Mouse (Mus musculus): ENCODE measurements around the gene Gm20605.
"Not testable (repeated sequence)": the region's sequence is repeated elsewhere in the genome, so short reads cannot be mapped to it uniquely, and the experiment has no call there.

The Gm20605 gene

DNA sequence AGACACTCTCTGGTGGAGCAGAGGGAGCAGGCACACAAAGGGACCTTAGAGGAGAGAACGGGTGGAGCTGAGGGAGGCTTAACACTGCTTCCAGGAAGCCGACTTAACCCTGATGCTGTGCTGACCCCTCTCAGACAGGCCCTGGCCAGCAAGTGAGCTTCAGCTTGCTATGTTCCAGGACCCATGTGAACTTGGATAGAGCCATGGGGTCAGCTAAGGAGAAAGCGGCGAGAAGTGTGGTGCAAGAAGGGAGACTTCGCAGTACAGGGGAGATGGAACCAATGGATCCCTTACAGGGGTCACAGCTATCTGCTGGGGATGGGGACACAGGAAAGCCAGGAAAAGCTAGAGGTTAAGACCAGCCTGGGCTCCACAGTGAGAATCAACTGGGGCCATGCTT is 15.9 kb upstream of the Gm20605 start:
- DNase-seq (ENCODE audit: low spot score in 2 of 2) = no peak

DNA sequence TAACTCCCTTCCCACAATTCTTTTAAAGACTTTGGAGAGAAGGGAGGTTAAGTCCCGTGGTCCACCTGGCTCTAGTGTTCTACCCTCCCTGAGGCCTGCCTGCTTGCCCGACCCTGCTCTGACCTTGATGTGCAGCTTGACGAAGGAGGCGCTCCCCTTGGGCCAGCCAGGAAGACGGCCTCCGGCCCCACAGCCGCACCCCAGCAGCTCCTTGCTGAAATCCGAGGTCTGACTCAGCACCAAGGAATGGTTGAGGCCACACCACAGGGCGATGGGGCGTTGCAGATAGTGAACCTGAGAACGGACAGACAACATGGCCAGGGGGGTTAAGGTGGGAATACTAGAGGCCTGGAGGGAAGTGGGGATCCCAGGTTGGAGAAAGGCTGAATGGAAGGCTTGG is 15.4 kb upstream of the Gm20605 start, which contains the start of gene Pcolce:
Gene Pcolce (minus strand): TSS at position 235 of the 400 bp plus-strand sequence.
- DNase-seq (ENCODE audit: low spot score in 2 of 2) = peak in 1 of 2 experiments; percentile 73

DNA sequence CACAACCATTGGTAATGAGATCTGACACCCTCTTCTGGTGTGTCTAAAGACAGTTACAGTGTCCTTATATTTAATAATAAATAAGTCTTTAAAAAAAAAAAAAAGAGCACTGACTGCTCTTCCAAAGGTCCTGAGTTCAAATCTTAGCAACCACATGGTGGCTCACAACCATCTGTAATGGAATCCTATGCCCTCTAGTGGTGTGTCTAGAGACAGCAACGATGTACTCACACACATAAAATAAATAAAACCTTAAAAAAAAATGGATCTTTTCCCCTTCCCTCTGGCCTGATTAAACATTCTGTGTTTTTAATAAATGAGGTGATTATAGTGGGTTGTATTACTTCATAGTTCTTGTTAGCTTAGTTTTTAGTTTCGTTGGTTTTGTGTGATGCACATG is 14.1 kb upstream of the Gm20605 start:
- DNase-seq (ENCODE audit: low spot score in 2 of 2) = not testable (repeated sequence)

DNA sequence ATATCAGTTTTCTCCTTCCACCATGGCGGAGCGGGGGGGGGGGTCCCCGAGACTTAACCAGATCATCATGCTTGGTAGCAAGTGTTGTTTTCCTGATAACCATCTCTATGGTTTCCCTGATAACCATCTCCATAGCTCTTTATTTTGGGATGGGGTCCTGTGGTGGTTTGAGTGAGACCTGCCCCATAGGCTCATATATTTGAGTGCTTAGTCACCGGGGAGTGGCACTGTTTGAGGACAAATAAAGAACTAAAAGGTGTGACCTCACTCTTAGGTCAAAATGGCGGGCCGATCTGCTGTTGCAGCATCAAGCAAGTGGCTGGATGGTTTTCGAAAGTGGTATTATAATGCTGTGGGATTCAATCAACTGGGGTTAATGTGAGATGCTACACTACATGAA is 13.6 kb upstream of the Gm20605 start:
- no peak for DNase-seq (ENCODE audit: low spot score in 2 of 2)

DNA sequence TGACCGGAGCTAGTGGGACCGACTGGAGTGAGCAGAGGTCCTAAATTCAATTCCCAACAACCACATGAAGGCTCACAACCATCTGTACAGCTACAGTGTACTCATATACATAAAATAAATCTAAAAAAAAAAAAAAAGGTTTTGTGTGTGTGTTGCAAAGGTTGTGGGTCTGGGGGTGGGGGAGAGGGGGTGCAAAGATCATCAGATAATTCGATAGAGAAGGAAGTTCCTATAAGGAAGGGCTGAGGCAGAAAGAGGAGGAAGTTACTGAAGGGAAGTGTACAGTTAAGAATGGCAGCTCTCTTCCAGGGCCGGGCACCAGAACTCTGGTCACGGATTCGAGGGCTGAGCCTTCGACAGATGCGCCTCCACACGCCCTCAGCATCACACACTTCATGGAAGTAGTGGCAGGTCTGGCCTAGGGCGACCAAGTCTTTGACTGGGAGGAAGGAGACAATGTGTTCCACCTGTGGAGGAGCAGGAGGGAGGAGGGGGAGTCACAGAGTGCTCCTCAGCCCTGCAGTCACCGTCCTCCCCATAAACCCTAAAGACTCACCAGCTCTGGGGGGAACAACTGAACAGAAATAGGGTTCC is 4.9 kb upstream of the Gm20605 start:
- DNase-seq (ENCODE audit: low spot score in 2 of 2) = no peak

DNA sequence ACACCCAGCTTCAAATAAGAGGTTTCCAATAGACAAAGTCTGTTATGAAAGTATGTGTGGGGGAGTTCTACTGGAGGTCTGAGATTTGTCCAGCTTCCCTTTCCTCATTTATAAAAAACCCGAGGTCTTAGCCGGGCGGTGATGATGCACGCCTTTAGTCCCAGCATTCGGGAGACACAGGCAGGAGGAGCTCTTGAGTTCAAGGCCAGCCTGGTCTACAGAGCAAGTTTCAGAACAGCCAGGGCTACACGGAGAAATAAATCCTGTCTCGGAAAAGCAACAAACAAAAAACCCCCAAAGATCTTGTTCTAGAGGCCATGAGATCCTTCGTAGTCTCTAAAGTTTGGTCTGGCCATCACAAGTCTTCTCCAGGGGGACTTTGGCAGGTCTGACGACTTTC is 984 bp upstream of the Gm20605 start:
- DNase-seq (ENCODE audit: low spot score in 2 of 2) = no peak

DNA sequence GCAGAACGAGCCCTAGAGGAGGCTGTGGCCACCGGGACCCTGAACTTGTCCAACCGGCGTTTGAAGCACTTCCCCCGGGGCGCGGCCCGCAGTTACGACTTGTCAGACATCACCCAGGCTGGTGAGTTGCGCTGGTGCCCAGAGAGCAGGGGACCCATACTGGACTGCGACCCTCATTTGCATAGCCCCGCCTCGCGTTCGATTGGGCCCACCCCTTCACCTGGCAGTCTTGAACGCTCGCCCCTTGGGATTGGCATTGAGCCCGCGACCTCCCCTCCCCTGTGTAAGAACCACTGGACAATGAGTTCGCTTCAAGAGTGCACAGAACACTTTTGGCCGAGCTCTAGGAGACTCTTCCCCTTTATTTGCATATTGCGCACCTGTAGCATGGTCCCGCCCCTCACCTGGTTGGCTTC is 339 bp downstream of the Gm20605 start:
- peak in 1 of 2 experiments; percentile 62 for DNase-seq (ENCODE audit: low spot score in 2 of 2)

DNA sequence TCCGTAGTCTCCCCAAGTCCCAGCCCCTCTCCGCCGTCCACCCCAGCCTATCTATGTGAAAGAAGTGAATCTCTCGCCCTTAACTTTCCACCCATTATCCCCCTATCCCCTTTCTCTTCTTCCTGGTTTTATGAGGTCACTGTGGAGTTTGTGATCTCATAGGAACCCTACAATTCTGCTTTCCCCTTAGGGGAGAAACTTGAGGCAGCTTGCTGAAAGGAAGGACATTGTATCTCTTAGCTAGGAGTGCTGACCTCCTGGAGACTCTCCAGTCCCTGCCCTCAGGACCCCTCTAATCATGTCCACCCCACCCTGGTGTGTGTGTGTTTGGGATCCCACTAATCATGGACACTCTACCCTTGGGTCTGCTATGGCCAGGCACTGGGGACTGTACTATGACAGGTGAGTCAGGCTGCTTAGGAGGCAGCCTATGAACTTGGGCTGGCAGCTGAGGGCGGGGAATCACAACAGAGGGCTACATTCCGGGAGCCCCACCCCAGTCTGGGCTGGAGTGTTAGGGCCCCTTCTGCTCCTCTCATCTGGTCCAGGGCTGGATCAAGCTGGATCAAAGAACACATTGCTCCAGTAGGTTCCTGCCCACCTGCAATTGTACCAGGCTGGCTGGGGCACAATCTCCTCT is 1.1 kb downstream of the Gm20605 start:
- no peak for DNase-seq (ENCODE audit: low spot score in 2 of 2)

DNA sequence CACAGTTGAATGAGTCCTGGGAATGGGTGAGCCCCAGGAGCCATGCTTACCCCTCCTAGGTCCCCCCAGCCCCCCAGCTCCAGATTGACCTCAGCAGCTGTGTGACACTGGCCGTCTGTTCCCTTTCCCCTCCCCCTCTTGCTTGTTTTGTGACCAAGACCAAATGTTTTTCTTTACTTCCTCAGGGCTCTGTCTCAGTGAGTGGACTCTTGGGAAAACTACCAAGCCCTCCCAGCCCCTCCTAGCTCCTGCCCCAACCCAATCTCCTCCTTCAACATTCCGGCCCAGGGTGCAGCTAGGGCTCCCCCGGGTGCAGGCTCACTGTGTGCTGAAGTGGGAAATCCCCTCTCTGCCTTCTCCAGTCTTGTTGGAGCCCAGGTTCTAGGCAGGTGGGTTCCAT is 1.6 kb downstream of the Gm20605 start:
- no peak for DNase-seq (ENCODE audit: low spot score in 2 of 2)

DNA sequence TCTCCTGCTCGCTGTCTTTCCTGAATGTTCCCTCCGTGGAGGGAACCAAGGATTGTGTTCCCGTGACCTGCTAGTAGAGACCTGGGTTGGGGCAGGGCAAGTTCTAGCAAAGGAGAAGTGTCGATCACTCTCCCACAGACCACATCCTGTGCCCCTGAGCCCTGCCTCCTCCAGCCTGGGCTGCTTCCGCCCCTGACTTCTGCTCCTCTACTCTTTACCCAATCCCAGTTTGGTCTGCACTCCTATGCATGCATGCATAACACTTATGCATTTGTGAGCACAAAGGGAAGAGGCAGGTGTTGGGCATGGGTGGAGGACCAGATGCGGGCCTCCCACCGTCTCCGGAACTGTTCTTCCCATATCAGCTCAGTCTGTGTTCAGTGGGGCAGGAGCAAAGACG is 2.2 kb downstream of the Gm20605 start:
- no peak for DNase-seq (ENCODE audit: low spot score in 2 of 2)

DNA sequence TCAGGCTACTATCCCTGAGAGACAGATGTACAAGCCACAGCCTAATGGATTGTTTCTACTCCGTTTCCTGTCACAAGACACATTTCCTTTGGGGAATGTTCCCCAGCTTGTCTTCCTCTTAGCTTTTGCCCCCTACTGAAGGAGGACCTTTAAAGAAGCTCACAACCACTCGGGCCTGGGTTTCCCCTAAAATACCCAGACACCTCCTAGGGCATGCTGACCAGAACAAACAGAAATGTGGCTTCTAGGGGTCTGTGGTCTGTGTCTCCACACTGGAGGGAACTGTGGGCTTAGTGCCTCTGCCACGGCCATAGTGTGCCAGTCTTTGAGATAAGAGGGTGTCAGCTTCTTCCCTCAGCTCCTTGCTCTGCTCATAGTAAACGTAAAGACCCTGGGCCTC is 2.6 kb downstream of the Gm20605 start:
- no peak for DNase-seq (ENCODE audit: low spot score in 2 of 2)

DNA sequence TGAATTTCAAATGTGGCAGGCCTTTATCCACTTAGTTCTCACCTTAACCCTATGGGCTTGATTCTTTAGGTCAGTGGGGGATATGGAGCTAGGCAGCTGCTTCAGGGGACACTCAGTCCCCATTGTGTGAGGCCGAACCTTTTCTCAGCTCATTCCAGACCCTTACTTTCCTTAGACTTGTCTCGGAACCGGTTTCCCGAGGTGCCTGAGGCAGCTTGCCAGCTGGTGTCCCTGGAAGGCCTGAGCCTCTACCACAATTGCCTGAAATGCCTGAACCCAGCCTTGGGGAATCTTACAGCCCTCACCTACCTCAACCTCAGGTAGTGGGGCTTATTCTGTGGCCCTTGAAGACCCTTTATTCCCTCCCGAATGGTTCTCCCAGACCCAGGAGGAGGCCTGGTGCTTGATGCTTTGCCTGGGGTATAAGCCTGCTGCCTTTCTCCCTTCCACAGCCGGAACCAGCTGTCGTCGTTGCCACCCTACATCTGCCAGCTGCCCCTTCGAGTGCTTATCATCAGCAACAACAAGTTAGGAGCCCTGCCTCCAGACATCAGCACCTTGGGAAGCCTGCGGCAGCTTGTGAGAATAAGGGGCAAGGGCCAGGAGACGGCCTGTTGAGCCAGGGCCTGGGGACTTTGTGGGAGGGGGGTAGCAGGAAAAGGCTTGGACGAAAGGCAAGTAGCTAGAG is 4.6 kb downstream of the Gm20605 start:
- peak in 1 of 2 experiments; percentile 17 for DNase-seq (ENCODE audit: low spot score in 2 of 2)

DNA sequence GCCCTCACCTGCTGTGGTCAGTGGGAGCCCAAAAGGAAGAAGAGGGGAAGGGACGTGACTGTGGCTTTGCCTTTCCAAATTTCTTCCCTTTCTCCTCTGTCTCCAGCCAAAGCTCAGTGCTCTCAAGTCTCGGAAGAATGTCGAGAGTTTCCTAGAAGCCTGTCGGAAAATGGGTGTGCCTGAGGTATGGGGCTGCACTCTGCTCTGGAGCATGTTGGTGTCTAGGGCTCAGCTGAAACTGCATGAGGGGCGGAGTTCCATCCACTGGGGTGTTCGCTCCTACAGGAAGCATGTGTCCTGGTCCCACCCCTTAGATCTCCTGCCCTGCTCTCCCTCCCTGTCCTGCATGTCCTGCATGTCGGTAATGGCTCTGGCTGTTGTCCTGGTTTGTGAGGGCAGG is 10.5 kb downstream of the Gm20605 start:
- no peak for DNase-seq (ENCODE audit: low spot score in 2 of 2)

DNA sequence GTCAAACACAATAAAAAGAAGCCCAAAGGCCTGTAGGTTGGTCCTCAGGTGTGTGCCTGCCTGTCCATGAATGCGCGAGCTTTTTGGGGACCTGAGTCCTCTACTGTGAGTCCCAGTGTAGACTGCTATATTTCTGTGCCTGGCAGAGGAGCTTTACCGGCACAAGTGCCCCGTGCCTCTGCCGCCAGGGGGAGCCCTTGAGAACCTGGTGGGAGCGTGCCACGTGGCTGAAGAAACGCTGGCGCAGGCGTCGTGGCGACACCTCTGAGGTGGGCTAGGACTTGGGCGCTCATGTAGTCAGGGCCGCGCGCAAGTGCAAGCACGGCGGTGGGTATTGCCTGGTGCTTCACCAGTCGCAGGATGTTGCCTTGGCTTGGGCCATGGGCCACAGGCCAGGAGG is 12.1 kb downstream of the Gm20605 start, which contains the start of gene Sap25:
Gene Sap25 (plus strand): TSS at position 281 of the 400 bp plus-strand sequence.
- peak in 1 of 2 experiments; percentile 23 for DNase-seq (ENCODE audit: low spot score in 2 of 2)

DNA sequence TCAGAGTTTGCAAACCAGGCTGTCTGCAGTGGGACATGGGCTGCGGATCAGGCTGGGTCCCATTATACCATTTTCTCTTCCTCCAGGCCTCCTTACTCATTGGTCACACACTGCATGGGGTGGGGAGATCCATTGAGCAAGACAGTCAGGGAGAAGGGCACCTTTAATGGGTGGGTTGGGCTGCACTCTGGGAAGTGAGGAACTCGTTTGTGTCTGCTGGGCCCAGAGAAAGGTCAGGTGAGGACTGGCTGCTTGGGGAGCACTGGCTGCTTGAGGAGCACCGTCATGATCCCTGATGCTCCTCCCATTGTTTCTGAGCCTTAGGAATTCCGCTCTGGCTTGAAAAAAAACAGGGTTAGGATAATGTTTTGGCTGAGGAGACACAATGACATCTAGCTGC is 13.9 kb downstream of the Gm20605 start:
- peak in 1 of 2 experiments; percentile 16 for DNase-seq (ENCODE audit: low spot score in 2 of 2)

DNA sequence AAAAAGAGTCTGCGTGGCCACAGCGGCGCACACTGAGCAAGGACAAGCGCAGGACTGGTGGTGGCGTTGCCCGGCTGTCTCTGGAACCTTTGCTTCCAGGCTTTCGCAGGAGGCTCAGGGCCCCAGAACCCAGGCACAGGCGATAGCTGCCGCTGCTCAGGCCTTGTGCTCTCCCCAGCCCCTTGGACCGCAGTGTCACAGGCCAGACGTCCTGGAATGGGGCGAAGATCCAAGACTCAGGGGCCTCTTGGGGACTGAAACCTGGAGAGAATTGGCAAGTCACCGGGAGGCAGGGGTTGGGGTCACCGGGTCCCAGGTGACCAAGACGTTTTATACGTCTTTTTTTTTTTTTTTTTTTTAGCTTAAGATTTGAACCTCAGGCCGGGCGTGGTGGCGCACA is 15.5 kb downstream of the Gm20605 start:
- peak in 1 of 2 experiments; percentile 17 for DNase-seq (ENCODE audit: low spot score in 2 of 2)

DNA sequence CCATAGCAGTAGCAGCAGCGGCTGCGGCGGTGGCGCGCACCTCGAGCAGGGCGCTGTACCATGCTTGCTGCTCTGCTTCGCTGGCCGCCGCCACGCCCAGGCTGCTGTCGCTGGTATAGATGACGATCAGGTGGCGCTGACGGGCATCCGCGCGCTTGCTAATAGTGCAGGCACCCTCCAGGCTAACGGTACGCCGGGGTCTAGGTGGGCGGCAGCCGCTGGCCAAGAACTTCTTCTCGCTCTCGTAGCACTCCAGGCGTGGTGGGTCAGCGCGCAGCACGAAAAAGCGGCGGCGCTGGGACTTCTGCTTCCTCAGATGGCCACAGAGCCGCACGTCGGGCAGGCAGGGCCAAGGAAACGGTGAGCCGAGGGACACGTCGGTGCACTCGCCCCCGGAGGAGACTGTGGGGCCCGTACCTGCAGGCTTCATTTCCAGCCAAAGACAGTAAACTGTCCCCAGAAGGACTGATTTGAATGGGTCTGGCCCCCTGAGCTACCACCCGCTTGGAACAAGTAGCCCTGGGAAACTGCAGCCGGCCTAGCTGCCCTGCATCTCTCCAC is 16.2 kb downstream of the Gm20605 start:
- peak in 1 of 2 experiments; percentile 25 for DNase-seq (ENCODE audit: low spot score in 2 of 2)

DNA sequence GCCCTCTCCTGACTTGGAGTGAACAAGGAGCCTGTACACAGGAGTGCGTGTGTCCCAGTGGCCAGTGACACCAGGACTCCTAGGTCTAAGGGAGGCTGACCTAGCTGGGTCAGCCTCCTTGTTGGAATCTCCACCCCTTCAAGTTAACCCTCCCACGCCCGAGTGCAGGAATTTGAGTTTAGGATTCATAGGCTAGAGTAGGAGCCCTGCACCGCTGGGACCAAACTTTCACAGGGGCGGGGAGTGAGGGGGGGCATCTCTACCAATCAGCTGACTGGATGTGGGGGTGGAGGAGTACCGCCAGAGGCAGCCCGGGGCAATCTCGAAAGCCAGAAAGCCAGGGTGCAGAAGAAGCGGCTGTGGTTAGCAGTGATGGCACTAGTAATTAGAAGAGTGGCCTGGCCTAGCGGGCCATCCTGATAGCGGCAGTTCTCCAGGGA is 16.7 kb downstream of the Gm20605 start, which contains the start of gene Irs3:
Gene Irs3 (minus strand): TSS at position 63 of the 440 bp plus-strand sequence.
- peak in 1 of 2 experiments; percentile 23 for DNase-seq (ENCODE audit: low spot score in 2 of 2)

DNA sequence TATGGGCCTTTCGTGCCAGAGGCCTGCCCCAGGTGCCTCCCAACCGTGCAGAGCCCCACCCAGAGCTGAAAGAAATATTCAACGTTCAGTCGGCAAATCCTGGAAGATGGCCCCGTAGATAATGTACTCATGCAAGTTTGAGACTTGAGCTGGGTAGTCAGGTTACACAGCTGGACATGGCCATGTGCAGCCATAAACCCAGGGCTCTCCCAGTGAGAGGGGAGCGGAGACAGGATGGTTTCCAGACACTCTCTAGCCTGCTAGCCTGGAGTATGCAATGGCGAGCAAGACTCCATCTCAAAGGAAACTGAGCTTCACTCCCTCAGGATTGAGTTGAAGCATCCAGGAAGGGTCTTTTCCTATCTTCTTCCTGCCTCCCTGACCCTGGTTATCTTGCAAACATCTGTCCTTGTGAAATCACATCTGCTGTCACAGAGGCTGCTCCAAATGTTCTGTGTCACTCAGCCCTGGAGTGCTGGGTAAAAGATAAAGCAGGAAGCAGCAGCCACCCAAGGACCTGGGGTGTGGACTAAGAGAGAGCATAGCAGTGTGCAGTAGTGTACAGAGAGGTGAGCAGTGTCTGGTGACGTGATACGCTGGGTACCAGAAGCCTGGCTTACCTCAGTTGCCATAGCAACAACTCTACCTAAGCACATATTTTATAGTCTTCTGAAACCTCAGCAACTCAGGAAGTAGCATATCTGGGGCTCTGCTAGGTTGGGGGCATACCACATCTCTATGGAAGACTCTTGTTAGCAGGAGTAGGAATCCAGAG is 19.0 kb downstream of the Gm20605 start:
- no peak for DNase-seq (ENCODE audit: low spot score in 2 of 2)

DNA sequence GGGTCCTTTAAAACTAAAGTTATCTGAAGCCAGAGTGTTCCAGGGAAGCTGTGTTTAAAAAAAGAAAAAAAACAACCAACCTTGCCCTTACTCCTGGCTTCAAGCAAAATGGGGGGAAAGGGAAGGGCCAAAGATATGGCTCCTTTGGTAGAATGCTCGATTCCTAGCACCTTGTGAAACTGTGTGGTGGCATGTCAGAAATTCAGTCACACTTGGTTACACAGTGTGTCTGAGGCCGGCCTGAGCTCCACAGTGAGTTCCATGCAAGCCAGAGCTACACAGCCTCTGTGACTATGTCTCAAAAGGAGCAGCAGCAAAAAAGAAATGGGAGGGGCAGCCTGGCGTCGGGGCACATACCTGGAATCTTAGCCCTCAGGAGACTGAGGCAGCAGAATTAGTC is 20.3 kb downstream of the Gm20605 start:
- no peak for DNase-seq (ENCODE audit: low spot score in 2 of 2)
